Mouse (Mus musculus) myocyte (in vitro differentiated cells): Measurements from ENCODE around the gene Paqr7.

ENCODE experiments used
- POLR2A ChIP-seq: IDR thresholded peaks from one replicate; pipeline ENCODE4 v1.6.1; 2011; ENCODE audit warnings: low read depth, mild to moderate bottlenecking, control low read depth, moderate library complexity; ENCODE audit not compliant: insufficient read length
- POLR2AphosphoS2 ChIP-seq: IDR thresholded peaks from one replicate; pipeline ENCODE4 v1.6.1; 2011; ENCODE audit warnings: low read depth, control low read depth; ENCODE audit not compliant: insufficient read length
- REST ChIP-seq: IDR thresholded peaks from one replicate; pipeline ENCODE4 v1.6.1; 2011; ENCODE audit warnings: mild to moderate bottlenecking, control low read depth, moderate library complexity; ENCODE audit not compliant: insufficient read depth, insufficient read length
- SRF ChIP-seq: IDR thresholded peaks from one replicate; pipeline ENCODE4 v1.6.1; 2011; ENCODE audit warnings: low read depth; ENCODE audit not compliant: control insufficient read depth, insufficient read length
- TCF12 ChIP-seq: IDR thresholded peaks from one replicate; pipeline ENCODE4 v1.6.1; 2011; ENCODE audit warnings: mild to moderate bottlenecking, control low read depth; ENCODE audit not compliant: poor library complexity, insufficient read depth, severe bottlenecking

DNA sequence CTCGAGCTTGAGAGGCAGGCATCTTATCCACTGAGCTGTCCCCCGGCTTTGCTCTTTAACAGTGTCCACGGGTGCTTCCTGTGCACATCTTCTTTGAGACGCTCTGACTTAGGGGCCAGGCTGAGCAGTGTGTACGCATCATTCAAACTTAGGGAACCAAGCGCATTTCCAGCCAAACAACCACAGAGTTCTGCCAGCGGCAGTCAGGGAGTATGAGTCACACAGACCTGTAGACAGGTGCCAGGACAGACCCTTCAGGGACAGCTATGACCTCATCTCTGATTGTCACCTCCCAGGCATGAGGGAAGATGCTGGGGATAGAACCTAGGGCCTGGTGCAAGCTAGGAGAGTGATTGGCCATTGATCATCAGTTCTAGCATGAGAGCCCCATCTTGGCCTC lies 62.7 kb downstream of the Paqr7 start:
- TF ChIP-seq REST = no peak
- no peak for TF ChIP-seq POLR2A
- TF ChIP-seq SRF = no peak
- TF ChIP-seq POLR2AphosphoS2 = no peak
- TF ChIP-seq TCF12 = no peak
